8 mouse cellular contexts compared by ENCODE assay signal in the genomic region with DNA sequence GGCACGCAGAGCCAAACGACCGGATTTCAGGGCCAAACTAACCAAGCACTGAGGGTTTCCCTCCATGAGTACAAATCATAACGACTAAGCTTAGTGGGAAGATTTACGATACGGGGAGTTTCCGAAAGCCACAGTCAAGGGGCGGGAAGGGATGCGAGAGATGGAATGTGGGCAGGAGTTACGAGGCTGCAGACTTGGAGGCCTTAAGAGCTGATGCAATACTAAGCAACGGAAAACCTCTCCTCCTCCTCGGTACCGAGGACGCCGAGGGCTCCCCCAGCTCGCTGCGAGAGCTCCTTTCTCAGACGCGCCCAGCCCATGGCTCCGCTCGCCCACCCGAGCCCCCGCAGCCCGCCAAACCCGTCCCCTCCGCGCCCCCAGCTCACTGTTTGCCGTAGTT. TPM values are rescaled to one million over a fixed set of nuclear protein-coding genes. Genes with fewer than 3 reads are reported as not detected.
DNase-seq lines count a peak whose midpoint lies in the region; ATAC-seq and TF ChIP-seq lines count a peak whose summit lies in the region.

No protein-coding gene starts in this region.

- H3K36me3 ChIP-seq in heart, embryonic 15.5 days, result peaks cover 37% of the 10 kb centered on the region
- H3K36me3 ChIP-seq in G1E (replicated peaks), result peaks cover 40% of the 10 kb centered on the region
- H3K36me3 ChIP-seq in embryonic facial prominence, embryonic 15.5 days, result peaks cover 39% of the 10 kb centered on the region
- H3K36me3 ChIP-seq in kidney, postnatal 0 days (ENCODE audit: insufficient read depth, low read length), result peaks cover 35% of the 10 kb centered on the region
- H3K36me3 ChIP-seq in midbrain, embryonic 15.5 days (replicated peaks), result peaks cover 32% of the 10 kb centered on the region

- no peak for DNase-seq in heart, adult 8-10 months (ENCODE audit: low spot score)
- DNase-seq in G1E (ENCODE audit: low spot score), result peak; percentile 50
- peak; percentile 96 for DNase-seq in kidney, postnatal 0 days (ENCODE audit: low spot score)
- DNase-seq in ovary, adult 18-20 months (ENCODE audit: low spot score), result no peak
- no peak for DNase-seq in cerebellum, postnatal 14 days

- no peak for TF ChIP-seq CTCF in G1E (IDR thresholded peaks at IDR 0.05; ENCODE audit: low read depth, low read length)
- TF ChIP-seq CTCF in kidney, postnatal 0 days (IDR thresholded peaks at IDR 0.05; ENCODE audit: low read depth), result no peak

- H3K4me1 ChIP-seq in heart, embryonic 15.5 days (replicated peaks), result peaks cover 8% of the 10 kb centered on the region
- peaks cover 33% of the 10 kb centered on the region for H3K4me1 ChIP-seq in G1E (ENCODE audit: insufficient read depth, low read depth, low read length)
- H3K4me1 ChIP-seq in embryonic facial prominence, embryonic 15.5 days, result peaks cover 7% of the 10 kb centered on the region; the same call in 1 of the 2 replicates
- no peaks in the 10 kb centered on the region for H3K4me1 ChIP-seq in kidney, postnatal 0 days (replicated peaks; ENCODE audit: insufficient read depth, low read length)
- peaks cover 11% of the 10 kb centered on the region for H3K4me1 ChIP-seq in midbrain, embryonic 15.5 days

- under 1% methylated on average over 28 of the region's 28 CpGs for WGBS in heart, embryonic 15.5 days
- WGBS in embryonic facial prominence, embryonic 15.5 days, result under 1% methylated on average over 28 of the region's 28 CpGs
- WGBS in kidney, postnatal 0 days, result under 1% methylated on average over 24 of the region's 28 CpGs
- WGBS in midbrain, embryonic 15.5 days, result 1% methylated on average over 28 of the region's 28 CpGs

- H3K27ac ChIP-seq in heart, embryonic 15.5 days, result peak overlapping the region; percentile 84
- peak overlapping the region; percentile 90 for H3K27ac ChIP-seq in embryonic facial prominence, embryonic 15.5 days (replicated peaks)
- peak overlapping the region; percentile 94 for H3K27ac ChIP-seq in kidney, postnatal 0 days
- H3K27ac ChIP-seq in midbrain, embryonic 15.5 days, result peak overlapping the region; percentile 85

- H3K4me3 ChIP-seq in heart, embryonic 15.5 days, result peak overlapping the region; percentile 84
- peak overlapping the region; percentile 97 for H3K4me3 ChIP-seq in G1E (ENCODE audit: low read depth, low read length)
- peak overlapping the region; percentile 72 for H3K4me3 ChIP-seq in embryonic facial prominence, embryonic 15.5 days (replicated peaks)
- peak overlapping the region; percentile 97 for H3K4me3 ChIP-seq in kidney, postnatal 0 days (replicated peaks; ENCODE audit: low read depth, low read length)
- peak overlapping the region; percentile 99 for H3K4me3 ChIP-seq in midbrain, embryonic 15.5 days

- no peaks in the 10 kb centered on the region for H3K9me3 ChIP-seq in heart, embryonic 15.5 days (replicated peaks)
- no peaks in the 10 kb centered on the region for H3K9me3 ChIP-seq in G1E (replicated peaks)
- H3K9me3 ChIP-seq in embryonic facial prominence, embryonic 15.5 days (replicated peaks), result no peaks in the 10 kb centered on the region
- H3K9me3 ChIP-seq in kidney, postnatal 0 days (replicated peaks; ENCODE audit: low read length), result no peaks in the 10 kb centered on the region
- H3K9me3 ChIP-seq in midbrain, embryonic 15.5 days, result no peaks in the 10 kb centered on the region

- H3K27me3 ChIP-seq in heart, embryonic 15.5 days, result no peaks in the 10 kb centered on the region
- H3K27me3 ChIP-seq in G1E (ENCODE audit: insufficient read depth, low read length), result no peaks in the 10 kb centered on the region
- no peaks in the 10 kb centered on the region for H3K27me3 ChIP-seq in embryonic facial prominence, embryonic 15.5 days
- no peaks in the 10 kb centered on the region for H3K27me3 ChIP-seq in kidney, postnatal 0 days (ENCODE audit: insufficient read depth, low read length)
- no peaks in the 10 kb centered on the region for H3K27me3 ChIP-seq in midbrain, embryonic 15.5 days (replicated peaks)

- peak overlapping the region; percentile 77 for H3K4me2 ChIP-seq in heart, embryonic 15.5 days
- H3K4me2 ChIP-seq in embryonic facial prominence, embryonic 15.5 days (replicated peaks), result peak overlapping the region; percentile 60
- H3K4me2 ChIP-seq in kidney, postnatal 0 days (ENCODE audit: low read length), result peak overlapping the region; percentile 63
- peak overlapping the region; percentile 71 for H3K4me2 ChIP-seq in midbrain, embryonic 15.5 days

- peak overlapping the region; percentile 85 for H3K9ac ChIP-seq in heart, embryonic 15.5 days
- peak overlapping the region; percentile 76 for H3K9ac ChIP-seq in embryonic facial prominence, embryonic 15.5 days
- H3K9ac ChIP-seq in kidney, postnatal 0 days (ENCODE audit: low read depth, low read length), result peak overlapping the region; percentile 90
- H3K9ac ChIP-seq in midbrain, embryonic 15.5 days, result peak overlapping the region; percentile 87

- peak; percentile 50 for ATAC-seq in heart, embryonic 15.5 days (replicated peaks; ENCODE audit: insufficient number of reproducible peaks, insufficient read depth, low FRiP score, low read depth)
- ATAC-seq in G1E (ENCODE audit: extremely low read depth, insufficient number of reproducible peaks, low FRiP score, poor library complexity, severe bottlenecking), result no peak
- ATAC-seq in embryonic facial prominence, embryonic 15.5 days (ENCODE audit: insufficient number of reproducible peaks, low FRiP score, low TSS enrichment, low read depth), result peak; percentile 26; the same call in 1 of the 2 replicates
- peak; percentile 55 for ATAC-seq in kidney, postnatal 0 days (replicated peaks; ENCODE audit: low FRiP score, low read depth)
- peak; percentile 46 for ATAC-seq in midbrain, embryonic 15.5 days (replicated peaks)

RNA-seq across cellular contexts. Expression of a gene that starts 0.5 kb away (rescaled TPM):
- 114 and 119 TPM in 2 replicates for polyA plus RNA-seq in heart, embryonic 15.5 days (2015; fragmentation: Nextera tagmentation; extraction: Ambion mirVana)
- total RNA-seq in heart, adult 8-10 months (2022), result 100 to 1,000 TPM; 141 to 155 (median 143) TPM
- 580 and 606 TPM in 2 replicates for total RNA-seq in G1E (2014; fragmentation: Nextera tagmentation)
- 211 and 235 TPM in 2 replicates for total RNA-seq in G1E (2017)
- polyA plus RNA-seq in G1E (2012), result 103 and 114 TPM in 2 replicates
- 176 and 188 TPM in 2 replicates for polyA plus RNA-seq in embryonic facial prominence, embryonic 15.5 days (2015; fragmentation: Nextera tagmentation; extraction: Ambion mirVana)
- polyA plus RNA-seq in kidney, postnatal 0 days (2015; fragmentation: Nextera tagmentation; extraction: Ambion mirVana), result 213 and 217 TPM in 2 replicates
- polyA plus RNA-seq in midbrain, embryonic 15.5 days (2015; fragmentation: Nextera tagmentation; extraction: Ambion mirVana), result 173 and 186 TPM in 2 replicates

RNA-seq across cellular contexts. Expression of a gene that starts 19.0 kb away (rescaled TPM):
- polyA plus RNA-seq in heart, embryonic 15.5 days (2015; fragmentation: Nextera tagmentation; extraction: Ambion mirVana), result 0.34 and 0.81 TPM in 2 replicates
- 1 to 10 TPM in 2 of 4 experiments, under 1 TPM in 2; 0.44 to 1.9 (median 0.75) TPM for total RNA-seq in heart, adult 8-10 months (2022)
- total RNA-seq in G1E (2014; fragmentation: Nextera tagmentation) (1.3 and 3.7 TPM in 2 replicates), G1E (2017) (4.4 and 5.5 TPM in 2 replicates)
- 4.8 and 4.9 TPM in 2 replicates for polyA plus RNA-seq in G1E (2012)
- polyA plus RNA-seq in embryonic facial prominence, embryonic 15.5 days (2015; fragmentation: Nextera tagmentation; extraction: Ambion mirVana), result 1.4 and 1.5 TPM in 2 replicates
- 1.2 and 1.3 TPM in 2 replicates for polyA plus RNA-seq in kidney, postnatal 0 days (2015; fragmentation: Nextera tagmentation; extraction: Ambion mirVana)
- 0.32 and 0.38 TPM in 2 replicates for polyA plus RNA-seq in midbrain, embryonic 15.5 days (2015; fragmentation: Nextera tagmentation; extraction: Ambion mirVana)

RNA-seq across cellular contexts. Expression of a gene that starts 19.9 kb away (rescaled TPM):
- polyA plus RNA-seq in heart, embryonic 15.5 days (2015; fragmentation: Nextera tagmentation; extraction: Ambion mirVana), result 17.6 and 20.7 TPM in 2 replicates
- total RNA-seq in heart, adult 8-10 months (2022), result 10 to 100 TPM; 12.9 to 15.6 (median 14.1) TPM
- total RNA-seq in G1E (2014; fragmentation: Nextera tagmentation), result 27.9 and 35.1 TPM in 2 replicates
- total RNA-seq in G1E (2017), result 49.9 and 52.7 TPM in 2 replicates
- polyA plus RNA-seq in G1E (2012), result 10.9 and 15.4 TPM in 2 replicates
- polyA plus RNA-seq in embryonic facial prominence, embryonic 15.5 days (2015; fragmentation: Nextera tagmentation; extraction: Ambion mirVana), result 33.7 and 38.4 TPM in 2 replicates
- polyA plus RNA-seq in kidney, postnatal 0 days (2015; fragmentation: Nextera tagmentation; extraction: Ambion mirVana), result 34.4 and 36.9 TPM in 2 replicates
- polyA plus RNA-seq in midbrain, embryonic 15.5 days (2015; fragmentation: Nextera tagmentation; extraction: Ambion mirVana), result 34.1 and 35.6 TPM in 2 replicates

RNA-seq across cellular contexts. Expression of a gene that starts 29.0 kb away (rescaled TPM):
- 0.13 and 0.23 TPM in 2 replicates for polyA plus RNA-seq in heart, embryonic 15.5 days (2015; fragmentation: Nextera tagmentation; extraction: Ambion mirVana)
- total RNA-seq in heart, adult 8-10 months (2022), result not detected
- total RNA-seq in G1E (2014; fragmentation: Nextera tagmentation) (not detected in 2 replicates), G1E (2017) (not detected in 2 replicates)
- polyA plus RNA-seq in G1E (2012), result not detected in 2 replicates
- not detected in 2 replicates for polyA plus RNA-seq in embryonic facial prominence, embryonic 15.5 days (2015; fragmentation: Nextera tagmentation; extraction: Ambion mirVana)
- not detected in 2 replicates for polyA plus RNA-seq in kidney, postnatal 0 days (2015; fragmentation: Nextera tagmentation; extraction: Ambion mirVana)
- polyA plus RNA-seq in midbrain, embryonic 15.5 days (2015; fragmentation: Nextera tagmentation; extraction: Ambion mirVana), result not detected in 2 replicates

Comparison
In these comparisons a context has a peak if more than half of its experiments do, and no peak if none do; other contexts are left out.
1. DNase-seq: peak in G1E (single experiment) and kidney, postnatal 0 days (single experiment); none in heart, adult 8-10 months (single experiment), ovary, adult 18-20 months (single experiment) and cerebellum, postnatal 14 days (0 of 2).
2. Peak in every context shown above with its lines, with median percentiles within 50 percentile points of each other: H3K27ac ChIP-seq, H3K4me2 ChIP-seq, H3K4me3 ChIP-seq and H3K9ac ChIP-seq.